Mouse (Mus musculus): ENCODE results near the gene Bhlha9.

Bhlha9 gene

DNA sequence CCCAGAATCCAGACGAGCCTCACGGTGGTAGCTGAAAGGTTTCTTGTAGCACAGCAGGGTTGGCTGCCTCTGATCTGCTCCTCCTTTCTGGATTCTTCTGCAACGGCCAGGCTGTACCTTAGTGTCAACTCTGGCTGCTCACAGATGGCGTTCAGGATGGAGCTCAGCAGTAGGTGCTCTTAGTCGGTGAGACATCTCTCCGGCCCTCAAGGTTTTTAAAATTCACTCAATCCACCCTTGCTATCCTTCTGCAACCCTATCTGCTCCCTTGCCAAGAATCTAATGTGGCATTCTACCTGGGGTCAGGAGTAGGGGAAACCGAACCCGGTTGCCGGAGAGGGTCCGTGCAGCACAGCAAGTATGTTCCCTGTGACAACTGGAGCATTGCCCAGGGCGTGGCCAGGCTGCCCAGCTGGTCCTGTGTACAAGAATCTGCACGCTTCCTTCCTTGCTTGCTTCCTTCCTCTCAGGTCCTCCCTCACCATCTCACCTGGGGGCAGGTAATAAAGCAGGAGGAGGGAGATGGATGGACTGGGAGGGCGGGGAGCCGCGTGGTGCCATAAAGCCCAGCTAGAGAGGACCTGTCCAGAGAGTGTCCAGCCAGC is at the start of gene Bhlha9:
TSS of gene Bhlha9 (plus strand) at position 600 of the 605 bp plus-strand sequence.
- DNase-seq (ENCODE audit: low spot score in 2 of 2), result no peak

DNA sequence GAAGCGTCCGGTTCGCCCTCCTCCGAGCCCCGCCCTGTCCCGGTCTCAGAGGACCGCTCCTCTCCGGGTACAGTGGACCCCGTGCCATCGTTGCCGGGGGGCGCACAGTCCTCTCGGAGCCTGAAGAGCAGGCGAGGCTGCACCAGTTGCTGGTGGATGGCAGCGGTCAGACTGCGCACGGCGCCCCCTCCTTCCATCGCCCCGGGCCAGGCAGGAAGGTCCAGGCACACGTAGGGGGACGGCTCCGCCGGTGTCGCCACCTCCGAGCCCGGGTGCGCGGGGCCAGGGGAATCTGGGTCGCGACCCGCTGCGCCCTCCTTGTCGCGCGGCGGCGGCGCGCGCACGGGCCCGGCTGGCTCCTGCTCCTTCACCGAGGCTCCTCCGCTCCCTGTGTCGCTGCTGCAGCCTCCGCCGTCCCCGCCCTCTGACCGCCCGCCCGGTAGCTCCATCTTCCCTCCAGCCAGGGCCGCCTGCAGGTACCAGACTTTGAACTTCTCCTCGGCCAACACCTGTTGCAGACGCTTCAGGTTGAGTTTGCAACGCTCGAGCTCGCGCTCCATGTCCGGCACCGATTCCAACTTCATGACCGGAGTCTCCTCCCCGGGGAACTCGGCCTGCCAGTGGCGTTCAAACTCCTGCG is 49.6 kb upstream of the Bhlha9 start:
- DNase-seq (ENCODE audit: low spot score in 2 of 2), result peak; percentile 35 to 41

DNA sequence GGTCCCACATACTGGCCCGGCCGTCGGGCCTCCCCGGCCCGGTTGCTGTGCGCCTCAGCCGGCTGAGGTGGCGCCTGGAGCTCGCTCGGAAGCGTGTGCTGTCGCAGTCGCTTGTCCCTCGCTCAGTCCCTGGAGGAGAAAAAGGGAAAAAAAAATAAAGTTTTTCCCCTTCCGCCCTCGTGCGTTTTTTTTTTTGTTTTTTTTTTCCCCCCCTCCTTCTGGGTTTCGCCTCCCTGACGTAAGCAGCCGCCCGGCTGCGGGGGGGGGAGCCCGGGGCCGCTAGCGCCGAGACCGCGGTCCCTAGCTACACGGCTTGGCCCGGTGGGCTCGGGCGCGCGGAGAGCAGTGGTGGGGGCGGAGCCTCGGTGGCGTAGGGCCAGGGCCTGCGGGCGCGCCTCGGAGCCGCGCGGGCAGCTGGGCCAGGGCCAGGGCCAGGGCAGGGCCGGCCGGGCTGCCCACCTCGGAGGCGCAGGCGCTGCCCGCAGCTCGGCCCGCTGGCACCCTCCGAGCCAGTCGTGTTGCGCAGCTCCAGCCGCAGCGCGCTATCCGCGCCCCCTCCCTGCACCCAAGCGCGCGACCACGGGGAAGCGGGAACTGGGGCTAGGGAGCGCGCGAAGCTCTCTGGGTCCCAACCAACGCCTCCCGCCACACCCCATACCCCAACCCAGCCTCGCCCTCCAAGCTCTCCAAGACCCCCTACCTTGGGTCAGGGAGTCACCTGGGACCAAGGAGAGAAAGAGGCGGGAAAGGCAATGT is 48.9 kb upstream of the Bhlha9 start:
- peak; percentile 59 to 76 for DNase-seq (ENCODE audit: low spot score in 2 of 2)

DNA sequence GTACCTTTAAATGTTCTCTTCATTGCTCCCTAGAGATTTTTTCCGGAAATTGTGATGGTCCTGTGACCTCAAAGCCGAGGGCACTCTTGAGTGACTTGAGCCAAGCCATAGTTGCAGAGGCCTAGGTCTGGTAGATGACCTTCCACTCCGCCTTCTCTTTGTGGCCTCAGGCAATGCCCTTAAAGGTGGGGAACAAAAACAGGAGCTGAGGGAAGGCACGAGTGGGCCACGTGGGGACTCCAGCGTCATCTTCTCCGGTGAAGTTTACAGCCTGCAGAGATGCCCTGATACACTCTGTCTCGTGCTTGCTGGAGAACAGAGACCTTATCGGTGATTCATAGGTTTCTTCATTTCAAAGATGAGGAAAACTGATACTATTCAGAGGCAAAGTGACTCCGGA is 48.2 kb upstream of the Bhlha9 start:
- DNase-seq (ENCODE audit: low spot score in 2 of 2), result no peak

DNA sequence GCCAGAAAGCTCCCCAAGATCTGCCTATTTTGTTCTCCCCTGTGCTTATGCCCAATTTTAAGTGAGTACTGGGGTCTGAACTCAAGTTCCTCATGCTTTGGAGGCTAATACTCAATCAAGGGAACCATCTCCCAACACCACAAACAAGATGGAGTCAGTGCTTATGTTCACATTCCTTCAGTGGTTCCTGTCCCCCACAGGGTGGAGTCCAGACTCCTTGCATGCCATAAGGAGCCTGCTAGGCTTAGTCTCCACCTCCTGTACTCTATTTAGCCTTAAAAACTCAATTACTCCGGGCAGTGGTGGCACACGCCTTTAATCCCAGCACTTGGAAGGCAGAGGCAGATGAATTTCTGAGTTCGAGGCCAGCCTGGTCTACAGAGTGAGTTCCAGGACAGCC is 47.4 kb upstream of the Bhlha9 start:
- DNase-seq (ENCODE audit: low spot score in 2 of 2), result no peak

DNA sequence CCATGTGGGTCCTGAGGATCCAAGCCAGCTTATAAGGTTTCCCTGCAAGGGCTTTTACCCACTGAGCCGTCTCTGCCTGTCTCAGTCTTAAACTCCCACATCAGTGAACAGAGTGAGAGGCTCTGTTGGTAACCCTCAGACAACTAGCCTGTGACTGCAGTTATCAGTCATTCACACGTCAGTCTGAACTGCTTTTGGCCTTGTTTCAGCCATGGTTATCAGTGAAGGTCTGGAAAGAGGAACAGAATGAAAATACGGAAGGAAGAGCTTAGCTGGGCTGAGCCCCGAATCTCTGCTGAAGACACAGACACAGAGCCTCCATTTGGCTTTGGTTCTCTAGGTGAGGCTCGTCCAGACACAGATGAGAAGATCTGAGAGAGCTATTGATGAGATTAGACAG is 43.7 kb upstream of the Bhlha9 start:
- no peak for DNase-seq (ENCODE audit: low spot score in 2 of 2)

DNA sequence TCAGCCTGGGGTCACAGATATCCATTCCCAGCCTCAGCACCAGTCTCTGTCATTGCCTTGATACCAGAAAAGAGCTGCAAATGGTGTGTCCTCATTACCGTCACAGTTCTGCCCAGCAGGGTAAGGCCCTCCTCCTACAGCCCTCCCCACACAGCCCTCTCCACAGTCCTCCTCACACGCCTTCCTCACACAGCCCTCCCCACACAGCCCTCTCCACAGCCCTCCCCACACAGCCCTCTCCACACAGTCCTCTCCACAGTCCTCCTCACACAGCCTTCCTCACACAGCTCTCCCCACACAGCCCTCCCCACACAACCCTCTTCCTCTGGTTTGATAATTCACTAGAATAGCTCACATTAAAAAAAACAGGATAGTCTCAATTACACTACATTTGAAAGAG is 42.2 kb upstream of the Bhlha9 start:
- DNase-seq (ENCODE audit: low spot score in 2 of 2), result no peak

DNA sequence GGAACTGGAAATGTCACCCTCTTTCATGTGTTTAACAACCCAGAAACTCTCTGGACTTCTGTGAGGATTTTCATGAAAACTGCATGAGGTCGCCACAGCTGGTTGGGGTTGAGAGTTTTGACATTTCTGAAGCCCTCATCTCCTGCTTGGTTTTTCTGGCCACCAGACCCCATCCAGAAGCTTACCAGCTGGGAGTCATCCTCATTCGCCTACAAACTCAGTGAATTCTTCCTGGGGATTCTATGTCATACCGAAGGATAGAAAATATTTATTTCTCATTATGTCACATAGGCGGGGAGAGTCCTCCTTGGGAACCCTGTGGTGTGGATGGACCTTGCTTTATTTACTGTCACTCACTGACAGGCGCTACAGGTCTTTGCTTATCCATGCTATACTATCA is 41.8 kb upstream of the Bhlha9 start:
- no peak for DNase-seq (ENCODE audit: low spot score in 2 of 2)

DNA sequence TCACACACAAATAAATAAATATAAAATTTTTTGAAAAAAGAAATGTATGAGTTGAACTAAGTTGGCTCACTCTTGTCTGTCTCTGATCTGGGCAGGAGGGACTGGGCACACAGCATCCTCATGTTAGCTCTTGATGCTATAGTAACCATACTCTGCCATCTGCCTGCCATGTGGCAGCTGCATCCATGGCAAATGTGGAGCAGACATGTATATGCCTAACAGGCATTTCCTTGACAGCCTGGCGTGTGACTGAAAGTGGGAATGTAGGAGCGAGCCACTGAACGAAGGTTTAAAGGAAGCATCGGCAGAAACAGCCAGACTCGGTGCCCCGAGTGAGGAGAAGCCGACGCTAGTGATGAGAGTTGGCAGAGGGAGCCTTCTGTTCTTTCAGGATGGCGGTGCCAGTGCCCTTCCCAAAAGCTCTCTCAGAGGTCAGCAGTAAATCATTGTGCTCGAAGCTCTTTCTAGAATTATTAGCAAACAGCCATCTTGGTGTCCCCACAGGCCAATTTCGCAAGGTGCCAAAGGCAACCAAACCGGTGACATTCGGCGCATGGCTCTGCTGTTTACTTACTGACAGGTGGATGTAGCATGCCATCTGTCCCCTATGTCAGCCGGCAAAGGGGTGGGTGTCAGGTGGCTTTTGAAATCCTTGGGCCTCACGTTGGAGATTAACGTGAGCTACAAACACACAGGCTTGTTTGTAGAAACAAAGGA is 32.8 kb upstream of the Bhlha9 start:
- peak; percentile 34 to 70 for DNase-seq (ENCODE audit: low spot score in 2 of 2)

DNA sequence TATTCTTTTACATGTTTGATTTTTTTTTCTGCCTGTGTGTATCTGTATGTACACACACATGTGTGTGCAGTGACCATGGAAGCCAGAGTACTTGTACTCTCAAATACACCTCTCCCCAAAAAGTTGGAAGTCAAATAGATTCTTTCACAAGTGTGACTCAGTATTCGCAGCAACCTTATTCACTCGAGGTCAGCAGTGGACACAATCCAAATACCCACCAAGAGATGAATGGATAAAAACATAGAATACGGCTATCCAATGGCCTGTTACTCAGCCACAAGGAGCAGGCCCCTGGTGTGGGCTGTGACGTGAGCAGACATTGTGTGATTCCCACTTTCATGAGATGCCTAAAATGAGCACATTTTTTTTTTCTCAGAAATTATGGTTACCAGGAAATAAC is 32.0 kb upstream of the Bhlha9 start:
- DNase-seq (ENCODE audit: low spot score in 2 of 2), result no peak

DNA sequence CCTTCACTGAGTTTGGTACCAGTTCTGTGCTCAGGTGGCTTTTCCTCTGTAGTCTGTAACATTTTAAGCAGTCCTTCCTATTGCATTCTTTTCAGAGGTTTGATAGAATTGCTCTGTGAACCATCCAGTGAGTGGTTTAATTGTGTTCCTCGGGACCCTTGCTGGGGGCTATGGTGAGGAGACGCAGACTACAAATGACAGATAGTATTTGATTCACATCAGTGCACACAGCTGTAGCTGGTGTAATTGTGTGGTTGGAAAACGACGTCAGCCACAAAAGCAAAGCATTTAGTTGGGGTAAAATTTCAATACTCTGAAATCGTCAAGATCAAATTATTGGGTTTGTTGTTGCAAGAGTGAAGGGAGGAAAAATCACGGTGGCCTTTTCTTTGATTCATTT is 28.0 kb upstream of the Bhlha9 start:
- DNase-seq (ENCODE audit: low spot score in 2 of 2), result no peak

DNA sequence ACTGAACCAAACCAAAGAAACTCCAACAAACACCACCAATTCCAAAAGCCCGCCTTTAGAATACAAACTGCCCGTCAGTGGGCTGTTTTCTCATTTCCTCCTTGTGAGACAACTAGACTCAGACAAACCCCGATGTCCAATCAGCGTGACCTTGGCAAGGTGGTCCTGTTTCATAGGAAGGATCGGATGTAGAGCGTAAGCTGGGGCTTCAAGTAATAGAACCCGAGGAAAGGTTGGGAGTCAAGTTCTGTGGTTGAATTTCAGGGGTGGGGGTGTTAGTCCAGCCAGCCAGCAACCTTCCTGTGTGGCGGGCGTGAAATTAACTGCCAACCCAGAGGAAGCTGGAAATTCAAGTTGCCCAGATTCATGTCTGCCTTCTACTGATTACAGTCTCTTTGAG is 27.2 kb upstream of the Bhlha9 start:
- DNase-seq (ENCODE audit: low spot score in 2 of 2), result no peak

DNA sequence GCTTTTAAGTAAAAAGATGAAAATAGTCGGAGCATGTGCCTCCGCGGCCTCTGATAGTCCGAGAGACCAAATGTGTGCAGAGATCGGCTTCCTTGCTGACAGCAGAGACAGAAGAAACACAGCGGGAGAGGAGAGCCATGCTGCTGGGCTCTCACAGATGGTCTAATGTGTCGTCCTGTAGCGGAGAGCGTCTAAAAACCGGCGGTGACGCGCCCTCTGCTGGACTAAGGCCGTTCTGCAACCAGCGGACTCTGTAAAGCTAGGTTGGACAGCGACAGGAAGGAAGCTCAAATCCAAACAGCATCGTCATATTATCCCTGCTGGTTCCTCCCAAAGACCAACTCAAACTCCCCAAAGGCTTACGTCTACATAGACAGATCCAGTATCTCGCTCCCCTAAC is 26.3 kb upstream of the Bhlha9 start:
- peak; percentile 94 to 95 for DNase-seq (ENCODE audit: low spot score in 2 of 2)

DNA sequence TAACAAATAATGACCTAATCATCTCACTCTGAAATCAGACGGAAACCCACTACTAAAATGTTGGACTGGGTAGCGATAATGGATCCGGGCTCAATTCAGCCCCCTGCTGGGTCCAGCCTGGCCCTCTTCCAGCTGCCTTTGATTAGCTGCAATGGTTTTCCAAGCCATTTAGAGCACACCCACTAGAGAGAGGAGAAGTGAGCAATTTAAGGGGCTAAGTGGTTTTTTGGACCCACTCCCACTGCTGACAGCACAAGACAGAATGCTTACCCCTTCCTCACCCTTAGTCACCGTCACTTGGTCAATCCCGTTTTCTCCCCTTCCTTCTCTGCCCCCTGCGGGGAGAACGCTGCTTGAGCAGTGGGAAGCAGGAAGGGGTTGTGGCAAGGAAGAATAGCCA is 25.2 kb upstream of the Bhlha9 start:
- DNase-seq (ENCODE audit: low spot score in 2 of 2), result peak; percentile 69 to 71

DNA sequence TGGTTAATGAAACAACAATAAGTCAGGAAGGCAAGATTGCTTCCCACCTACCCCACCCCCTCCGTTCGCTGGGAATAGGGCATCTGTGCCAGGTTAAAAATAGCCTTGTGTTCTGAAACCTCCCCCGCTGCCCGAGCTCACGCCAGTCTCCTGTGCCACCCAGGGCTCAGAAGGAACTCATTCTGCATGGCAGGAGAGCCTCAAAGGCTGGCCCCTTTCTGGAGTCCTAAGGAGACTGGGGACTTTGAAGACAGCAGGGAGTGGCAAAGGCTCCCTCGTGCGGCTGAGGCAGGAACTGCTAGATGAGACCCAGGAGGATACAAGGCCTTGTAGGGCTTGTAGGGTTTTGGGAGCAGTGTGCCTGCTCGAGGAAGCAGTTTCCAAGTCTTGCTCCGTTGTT is 24.8 kb upstream of the Bhlha9 start:
- DNase-seq (ENCODE audit: low spot score in 2 of 2), result peak; percentile 80 to 83

DNA sequence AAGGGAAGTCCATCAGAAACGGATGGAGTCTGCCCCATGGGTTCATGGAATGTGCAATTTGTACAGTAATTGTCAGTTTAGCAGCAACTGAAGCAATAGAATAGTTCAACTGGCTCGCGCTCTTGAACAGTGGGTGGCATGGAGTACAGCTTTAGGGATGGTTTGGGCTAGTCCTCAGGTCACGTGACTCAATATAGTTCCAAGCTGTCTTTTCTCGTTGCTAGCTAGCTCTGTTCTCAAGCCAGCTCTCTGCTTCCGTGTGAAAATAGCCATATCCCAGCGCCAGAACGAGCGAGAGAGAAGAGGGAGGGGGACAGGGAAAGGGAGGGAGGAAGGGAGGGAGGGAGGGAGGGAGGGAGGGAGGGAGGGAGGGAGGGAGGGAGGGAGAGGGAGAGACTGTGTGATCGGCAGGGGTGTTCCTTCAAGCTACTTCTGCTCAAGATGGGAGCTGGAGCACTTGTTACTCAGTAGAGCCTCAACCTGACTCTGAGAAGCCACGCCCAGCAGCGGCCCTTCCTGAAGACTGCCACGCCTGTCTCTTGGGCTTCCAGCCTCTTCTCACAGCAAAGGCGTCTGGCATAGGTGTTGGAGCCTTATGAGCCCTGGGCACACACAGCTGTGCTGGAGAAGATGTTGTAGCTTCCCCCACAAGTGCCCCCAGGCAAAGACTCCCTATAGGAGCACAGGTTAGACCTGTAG is 21.3 kb upstream of the Bhlha9 start:
- peak; percentile 52 to 79 for DNase-seq (ENCODE audit: low spot score in 2 of 2)

DNA sequence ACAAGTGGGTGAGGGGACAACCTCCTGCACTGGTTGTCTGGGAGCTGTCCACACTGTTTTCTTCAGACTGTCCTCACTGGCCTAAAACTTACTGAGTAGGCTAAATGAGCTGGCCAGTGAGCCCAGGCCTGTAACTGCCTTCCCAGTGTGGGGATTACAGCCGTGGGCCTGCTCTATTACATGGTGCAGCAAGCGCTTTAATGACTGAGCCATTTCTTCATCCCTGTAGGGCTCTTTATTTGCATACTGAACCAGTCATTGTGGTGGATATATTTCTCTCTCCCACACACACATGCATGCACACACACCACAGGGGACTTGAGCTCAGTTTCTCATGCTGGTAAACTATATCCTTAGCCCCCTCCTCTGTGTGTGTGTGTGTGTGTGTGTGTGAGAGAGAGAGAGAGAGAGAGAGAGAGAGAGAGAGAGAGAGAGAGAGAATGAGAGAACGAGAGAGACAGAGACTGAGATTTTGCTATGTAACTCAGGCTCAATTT is 19.4 kb upstream of the Bhlha9 start:
- DNase-seq (ENCODE audit: low spot score in 2 of 2), result no peak

DNA sequence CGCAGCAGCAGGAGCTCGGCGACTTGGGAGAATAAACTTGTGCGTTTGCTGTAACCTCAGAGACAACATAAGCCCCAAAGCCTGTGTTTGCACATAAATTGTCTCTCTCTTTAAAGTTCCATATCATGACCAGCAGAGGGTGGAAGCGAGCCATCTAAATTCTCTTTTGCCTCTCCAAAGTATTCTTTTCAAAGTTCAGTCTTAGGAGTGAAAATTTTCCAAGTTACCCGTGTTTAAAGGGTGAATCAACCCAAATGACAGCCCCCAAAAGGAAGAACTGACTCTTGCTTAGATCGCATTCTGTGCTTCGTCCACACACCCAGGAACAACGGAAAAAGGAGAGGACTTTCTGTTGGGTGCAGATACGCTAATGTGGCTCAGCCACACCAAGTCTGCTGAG is 17.2 kb upstream of the Bhlha9 start:
- DNase-seq (ENCODE audit: low spot score in 2 of 2), result peak; percentile 57 to 80

DNA sequence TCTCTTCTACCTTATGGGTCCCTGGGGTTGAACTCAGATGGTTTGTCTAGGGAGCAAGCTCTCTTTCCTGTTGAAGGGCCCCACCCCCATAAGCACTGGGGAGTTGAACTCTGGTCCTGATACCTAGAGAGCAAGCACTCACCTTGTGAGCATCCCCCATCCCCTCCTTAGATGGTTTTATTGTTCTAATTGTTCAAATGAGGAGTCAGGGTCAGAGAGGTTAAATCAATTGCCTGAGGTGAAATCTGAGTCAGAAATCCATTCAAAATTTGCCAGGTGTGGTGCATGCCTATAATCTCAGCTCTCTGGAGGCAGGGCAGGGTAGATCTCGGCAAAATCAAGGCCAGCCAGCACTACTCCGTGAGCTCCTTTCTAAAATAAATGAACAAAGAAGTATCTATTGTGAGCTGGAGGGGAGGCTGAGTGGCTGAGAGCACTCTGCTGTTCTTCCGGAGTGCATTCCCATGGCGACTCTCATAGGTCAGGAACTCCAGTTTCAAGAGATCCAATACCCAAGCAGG is 14.8 kb upstream of the Bhlha9 start:
- no peak for DNase-seq (ENCODE audit: low spot score in 2 of 2)

DNA sequence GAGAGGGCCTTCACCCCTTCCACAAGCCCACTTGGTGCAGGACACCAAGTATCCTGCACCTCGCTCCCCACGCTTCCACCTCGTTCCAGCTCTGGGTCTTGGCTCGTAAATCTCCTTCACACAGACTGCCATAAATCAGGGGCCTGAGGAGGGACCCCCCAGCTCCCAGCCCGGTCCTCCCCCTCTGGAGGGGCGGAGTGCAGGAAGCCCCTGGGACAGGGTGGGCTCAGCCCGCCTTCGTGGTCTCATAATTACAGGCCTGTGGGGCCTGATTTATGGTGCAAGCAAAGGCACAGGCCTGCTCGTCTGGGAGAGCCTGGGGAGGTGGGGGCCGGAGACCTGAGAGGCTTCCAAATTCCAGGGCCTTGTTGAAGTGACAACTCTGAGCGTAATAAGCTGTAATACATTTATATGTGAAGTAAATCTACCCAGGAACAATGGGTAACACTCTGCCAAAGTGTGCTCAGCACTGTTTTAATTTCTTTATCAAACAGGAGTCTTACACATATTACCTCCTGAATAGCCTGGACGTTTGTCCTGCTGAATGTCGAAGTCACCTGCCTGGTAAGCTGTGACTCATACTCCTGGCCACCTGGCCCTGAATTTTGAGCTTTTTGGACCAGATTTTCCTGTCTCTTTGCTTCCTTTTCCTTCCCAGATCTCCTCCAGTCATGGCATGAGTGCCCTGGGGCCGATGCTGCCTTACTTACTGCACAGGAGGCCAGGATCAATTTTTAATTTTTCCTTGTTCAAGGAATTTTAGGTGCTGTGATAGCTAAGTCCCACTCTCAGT is 12.9 kb upstream of the Bhlha9 start:
- no peak for DNase-seq (ENCODE audit: low spot score in 2 of 2)
